Mouse (Mus musculus): ENCODE results near the gene Ifi47. TPM values are rescaled to one million over a fixed set of nuclear protein-coding genes. Genes with fewer than 3 reads are reported as not detected.

The Ifi47 gene
- polyA plus RNA-seq, 1 experiment = 8.7 TPM

GRCm38 (mm10) chr11:49111000-49111399, 34.6 kb downstream of the Ifi47 start:
- H3K4me1 ChIP-seq (ENCODE audit: control insufficient read depth, insufficient read depth, insufficient read length, low read length) = peaks cover 4% of the 10 kb centered on the region; the same call in 1 of the 2 replicates
- no peak overlapping the region for H3K27ac ChIP-seq (ENCODE audit: insufficient read depth, low read depth, low read length)
- no peaks in the 10 kb centered on the region for H3K36me3 ChIP-seq (ENCODE audit: control insufficient read depth, insufficient read depth, low read length)
- TF ChIP-seq POLR2A (IDR thresholded peaks at IDR 0.05; ENCODE audit: low read depth, low read length) (no peak), CTCF (IDR thresholded peaks at IDR 0.05; ENCODE audit: extremely low read depth, insufficient read length, insufficient replicate concordance, low read depth, low read length) (no peak)
- no peak overlapping the region for H3K4me3 ChIP-seq (ENCODE audit: low read depth, low read length)
- WGBS = 85% methylated on average over 1 of the region's 1 CpGs
- peaks cover 4% of the 10 kb centered on the region; the same call in 1 of the 2 replicates for H3K27me3 ChIP-seq (ENCODE audit: control insufficient read depth, insufficient read depth, low read length)

- no peaks in the 10 kb centered on the region for H3K36me3 ChIP-seq (ENCODE audit: control insufficient read depth, insufficient read depth, low read length)
- TF ChIP-seq POLR2A (IDR thresholded peaks at IDR 0.05; ENCODE audit: low read depth, low read length) (no peak), CTCF (IDR thresholded peaks at IDR 0.05; ENCODE audit: extremely low read depth, insufficient read length, insufficient replicate concordance, low read depth, low read length) (no peak)
- no peak overlapping the region for H3K4me3 ChIP-seq (ENCODE audit: low read depth, low read length)
- H3K27me3 ChIP-seq (ENCODE audit: control insufficient read depth, insufficient read depth, low read length) = peaks cover 4% of the 10 kb centered on the region; the same call in 1 of the 2 replicates
- no peak overlapping the region for H3K27ac ChIP-seq (ENCODE audit: insufficient read depth, low read depth, low read length)
- WGBS = 40% methylated on average over 6 of the region's 6 CpGs
- H3K4me1 ChIP-seq (ENCODE audit: control insufficient read depth, insufficient read depth, insufficient read length, low read length) = peaks cover 4% of the 10 kb centered on the region; the same call in 1 of the 2 replicates
Measured at GRCm38 (mm10) chr11:49112624-49113219, 36.3 kb downstream of the Ifi47 start.

- Histone ChIP-seq H3K36me3 (ENCODE audit: control insufficient read depth, insufficient read depth, low read length) (no peaks in the 10 kb centered on the region), H3K27ac (ENCODE audit: insufficient read depth, low read depth, low read length) (no peak overlapping the region), H3K4me1 (ENCODE audit: control insufficient read depth, insufficient read depth, insufficient read length, low read length) (peaks cover 4% of the 10 kb centered on the region; the same call in 1 of the 2 replicates), H3K27me3 (ENCODE audit: control insufficient read depth, insufficient read depth, low read length) (peaks cover 4% of the 10 kb centered on the region; the same call in 1 of the 2 replicates), H3K4me3 (ENCODE audit: low read depth, low read length) (no peak overlapping the region)
- TF ChIP-seq POLR2A (IDR thresholded peaks at IDR 0.05; ENCODE audit: low read depth, low read length) = no peak
- TF ChIP-seq CTCF (IDR thresholded peaks at IDR 0.05; ENCODE audit: extremely low read depth, insufficient read length, insufficient replicate concordance, low read depth, low read length) = no peak
- WGBS = 60% methylated on average over 2 of the region's 2 CpGs
Measured at GRCm38 (mm10) chr11:49114158-49114557, 37.8 kb downstream of the Ifi47 start.

DNA sequence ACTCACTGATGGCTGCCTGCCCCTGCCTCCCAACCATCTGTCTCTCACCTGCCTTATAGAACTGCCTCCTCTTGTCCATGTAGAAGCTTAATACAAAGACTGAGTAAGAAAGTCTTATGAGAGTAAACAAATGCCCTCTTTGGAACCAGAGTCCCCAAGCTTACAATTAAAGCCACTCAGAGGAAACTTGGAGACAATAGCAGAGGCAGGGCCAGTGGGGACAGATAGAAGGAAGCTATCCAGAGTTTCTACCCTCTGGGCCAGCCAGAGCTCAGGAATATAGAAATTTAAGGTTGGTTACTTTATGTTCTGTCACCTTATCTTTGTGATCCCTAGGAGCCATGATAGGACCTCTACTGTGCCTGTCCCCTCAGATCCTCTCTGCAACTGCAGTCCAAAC, 38.4 kb downstream of the Ifi47 start, which contains the start of gene Olfr1396:
TSS of gene Olfr1396 (minus strand) at position 101 of the 400 bp plus-strand sequence.
- Histone ChIP-seq H3K27ac (ENCODE audit: insufficient read depth, low read depth, low read length) (no peak within 1 kb of the TSS), H3K4me3 (ENCODE audit: low read depth, low read length) (no peak within 1 kb of the TSS), H3K27me3 (ENCODE audit: control insufficient read depth, insufficient read depth, low read length) (peaks cover 4% of the 10 kb centered on the region; the same call in 1 of the 2 replicates), H3K36me3 (ENCODE audit: control insufficient read depth, insufficient read depth, low read length) (no peaks in the 10 kb centered on the region), H3K4me1 (ENCODE audit: control insufficient read depth, insufficient read depth, insufficient read length, low read length) (peaks cover 4% of the 10 kb centered on the region; the same call in 1 of the 2 replicates)
- TF ChIP-seq CTCF (IDR thresholded peaks at IDR 0.05; ENCODE audit: extremely low read depth, insufficient read length, insufficient replicate concordance, low read depth, low read length) (no peak), POLR2A (IDR thresholded peaks at IDR 0.05; ENCODE audit: low read depth, low read length) (no peak)

DNA sequence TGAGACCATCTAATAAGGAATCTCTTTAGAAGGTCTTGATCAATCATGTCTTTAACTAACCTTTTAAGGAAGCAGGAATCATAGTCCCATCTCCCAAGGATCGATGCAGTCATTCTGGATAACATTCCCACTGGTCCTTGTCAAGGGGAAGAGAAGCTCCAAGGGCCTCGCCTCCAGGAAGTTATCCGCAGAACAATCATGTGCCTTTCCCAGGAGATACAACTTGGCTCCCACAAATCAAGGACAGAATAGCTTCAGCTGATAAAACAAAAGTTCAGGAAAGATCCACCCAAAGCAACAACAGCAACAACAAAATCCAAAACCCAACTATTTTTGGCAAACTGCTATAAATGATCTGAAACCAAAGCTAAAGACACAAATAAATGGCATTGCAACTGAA, 43.2 kb downstream of the Ifi47 start:
- Histone ChIP-seq H3K4me1 (ENCODE audit: control insufficient read depth, insufficient read depth, insufficient read length, low read length) (no peaks in the 10 kb centered on the region), H3K27me3 (ENCODE audit: control insufficient read depth, insufficient read depth, low read length) (no peaks in the 10 kb centered on the region; the same call in 1 of the 2 replicates), H3K4me3 (ENCODE audit: low read depth, low read length) (no peak overlapping the region), H3K27ac (ENCODE audit: insufficient read depth, low read depth, low read length) (no peak overlapping the region), H3K36me3 (ENCODE audit: control insufficient read depth, insufficient read depth, low read length) (no peaks in the 10 kb centered on the region)
- WGBS = 62% methylated on average over 3 of the region's 3 CpGs
- TF ChIP-seq CTCF (IDR thresholded peaks at IDR 0.05; ENCODE audit: extremely low read depth, insufficient read length, insufficient replicate concordance, low read depth, low read length) (no peak), POLR2A (IDR thresholded peaks at IDR 0.05; ENCODE audit: low read depth, low read length) (no peak)

- 87% methylated on average over 2 of the region's 2 CpGs for WGBS
- TF ChIP-seq CTCF (IDR thresholded peaks at IDR 0.05; ENCODE audit: extremely low read depth, insufficient read length, insufficient replicate concordance, low read depth, low read length) = no peak
- no peak for TF ChIP-seq POLR2A (IDR thresholded peaks at IDR 0.05; ENCODE audit: low read depth, low read length)
Measured at GRCm38 (mm10) chr11:49124169-49124568, 47.8 kb downstream of the Ifi47 start.

DNA sequence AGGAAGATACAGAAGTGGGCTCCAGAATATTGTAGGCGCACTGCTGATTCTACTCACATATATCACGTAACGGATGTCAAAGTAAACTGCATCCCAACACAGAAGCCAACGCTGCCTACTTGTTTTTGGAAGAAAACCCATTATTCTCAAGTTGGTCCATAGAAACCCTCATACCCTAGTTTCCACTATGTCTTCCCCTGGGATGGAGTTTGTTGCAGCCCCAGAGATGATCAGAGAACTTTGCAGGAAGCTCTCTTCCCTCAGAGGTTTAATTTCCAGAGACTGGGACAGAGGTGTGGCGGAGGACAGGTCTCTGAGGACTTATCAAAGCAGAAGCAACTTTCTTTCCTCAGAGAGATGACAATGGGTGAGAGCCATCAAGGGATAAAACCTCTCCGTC, 65.6 kb downstream of the Ifi47 start, which contains the start of gene Olfr1395:
TSS of gene Olfr1395 (plus strand) at position 301 of the 400 bp plus-strand sequence.
- 95% methylated on average over 6 of the region's 6 CpGs for WGBS
- Histone ChIP-seq H3K27me3 (ENCODE audit: control insufficient read depth, insufficient read depth, low read length) (no peaks in the 10 kb centered on the region), H3K36me3 (ENCODE audit: control insufficient read depth, insufficient read depth, low read length) (no peaks in the 10 kb centered on the region), H3K27ac (ENCODE audit: insufficient read depth, low read depth, low read length) (no peak within 1 kb of the TSS), H3K4me1 (ENCODE audit: control insufficient read depth, insufficient read depth, insufficient read length, low read length) (no peaks in the 10 kb centered on the region), H3K4me3 (ENCODE audit: low read depth, low read length) (no peak within 1 kb of the TSS)
- TF ChIP-seq POLR2A (IDR thresholded peaks at IDR 0.05; ENCODE audit: low read depth, low read length) (no peak), CTCF (IDR thresholded peaks at IDR 0.05; ENCODE audit: extremely low read depth, insufficient read length, insufficient replicate concordance, low read depth, low read length) (no peak)

More at GRCm38 (mm10) chr11:49124169-49124568, 47.8 kb downstream of the Ifi47 start:
- Histone ChIP-seq H3K4me1 (ENCODE audit: control insufficient read depth, insufficient read depth, insufficient read length, low read length) (no peaks in the 10 kb centered on the region; the same call in 1 of the 2 replicates), H3K27me3 (ENCODE audit: control insufficient read depth, insufficient read depth, low read length) (no peaks in the 10 kb centered on the region; the same call in 1 of the 2 replicates), H3K36me3 (ENCODE audit: control insufficient read depth, insufficient read depth, low read length) (no peaks in the 10 kb centered on the region), H3K27ac (ENCODE audit: insufficient read depth, low read depth, low read length) (no peak overlapping the region), H3K4me3 (ENCODE audit: low read depth, low read length) (no peak overlapping the region)

Other genes with a start within 250 kb of the Ifi47 start
- 3.3 and 3.9 TPM in 2 replicates for gene Gm12184, start 249.9 kb upstream of the Ifi47 start, polyA plus RNA-seq (2012; rRNA removed)
- 1.8 and 7.4 TPM in 2 replicates for gene Irgm1, start 204.9 kb upstream of the Ifi47 start, polyA plus RNA-seq (2012; rRNA removed)
- 0.38 and 3.1 TPM in 2 replicates for gene Gm5431, start 174.4 kb upstream of the Ifi47 start, polyA plus RNA-seq (2012; rRNA removed)
- 5.0 and 10.9 TPM in 2 replicates for gene Psme2b, start 130.4 kb upstream of the Ifi47 start, polyA plus RNA-seq (2012; rRNA removed)
- 0.03 and 0.47 TPM in 2 replicates for gene Olfr56, start 97.7 kb upstream of the Ifi47 start, polyA plus RNA-seq (2012; rRNA removed)
- gene 9930111J21Rik1, start 97.2 kb upstream of the Ifi47 start, polyA plus RNA-seq (2012; rRNA removed) = 0.94 and 1.3 TPM in 2 replicates
- gene Gm12185, start 84.4 kb upstream of the Ifi47 start, polyA plus RNA-seq (2012; rRNA removed) = 0.01 and 0.13 TPM in 2 replicates
- gene Tgtp1, start 82.4 kb upstream of the Ifi47 start, polyA plus RNA-seq (2012; rRNA removed) = 0.17 and 0.29 TPM in 2 replicates
- gene 9930111J21Rik2, start 25.3 kb upstream of the Ifi47 start, polyA plus RNA-seq (2012; rRNA removed) = 0.48 and 0.85 TPM in 2 replicates
- gene Tgtp2, start 12.4 kb upstream of the Ifi47 start, polyA plus RNA-seq (2012; rRNA removed) = 0.72 and 1.8 TPM in 2 replicates
- 0.13 TPM in 1 of 2 replicates, not detected in the other for gene Olfr1396, start 38.3 kb downstream of the Ifi47 start, polyA plus RNA-seq (2012; rRNA removed)
- not detected in 2 replicates for gene Olfr1395, start 65.7 kb downstream of the Ifi47 start, polyA plus RNA-seq (2012; rRNA removed)
- not detected in 2 replicates for gene Olfr1394, start 77.8 kb downstream of the Ifi47 start, polyA plus RNA-seq (2012; rRNA removed)
- gene Btnl9, start 110.6 kb downstream of the Ifi47 start, polyA plus RNA-seq (2012; rRNA removed) = 0.53 and 1.2 TPM in 2 replicates
- 0.38 and 0.42 TPM in 2 replicates for gene Zfp62, start 126.7 kb downstream of the Ifi47 start, polyA plus RNA-seq (2012; rRNA removed)
- 97.4 and 231 TPM in 2 replicates for gene Mgat1, start 167.6 kb downstream of the Ifi47 start, polyA plus RNA-seq (2012; rRNA removed)
- 0.10 and 0.42 TPM in 2 replicates for gene Olfr1393, start 201.7 kb downstream of the Ifi47 start, polyA plus RNA-seq (2012; rRNA removed)
- gene Olfr1392, start 208.7 kb downstream of the Ifi47 start, polyA plus RNA-seq (2012; rRNA removed) = 0.11 and 0.13 TPM in 2 replicates
- gene Olfr10, start 228.2 kb downstream of the Ifi47 start, polyA plus RNA-seq (2012; rRNA removed) = not detected in 2 replicates
- gene Olfr1391, start 246.2 kb downstream of the Ifi47 start, polyA plus RNA-seq (2012; rRNA removed) = not detected in 2 replicates